Mouse (Mus musculus) small intestine, adult 2 months (tissue): ENCODE measurements around the gene Syt6.

Experiments used
- CTCF ChIP-seq: fragments of 200-500 bp; IDR thresholded peaks from 2 replicates; pipeline ENCODE4 v1.5.1; 2012; ENCODE audit warnings: low read depth, mild to moderate bottlenecking, control low read depth, inconsistent platforms, low read length, moderate library complexity, mixed read lengths; ENCODE audit not compliant: insufficient replicate concordance, insufficient read length; ENCODE audit errors: extremely low read depth
- POLR2A ChIP-seq: fragments of 200-500 bp; IDR thresholded peaks from 2 replicates; pipeline ENCODE4 v1.6.1; 2012; ENCODE audit warnings: low read depth, mild to moderate bottlenecking, control low read depth, inconsistent platforms, low read length, moderate library complexity

GRCm38 (mm10) chr3:103650406-103650805, 75.4 kb downstream of the Syt6 start:
- TF ChIP-seq CTCF, result no peak
- no peak for TF ChIP-seq POLR2A
